Mouse (Mus musculus): ENCODE data around the gene Plcxd1. TPM values are rescaled to one million over a fixed set of nuclear protein-coding genes. Genes with fewer than 3 reads are reported as not detected.
A peak's percentile ranks its signal among the peaks of the same experiment; 100 is the strongest.
"Not testable (repeated sequence)": the region's sequence is repeated elsewhere in the genome, so short reads cannot be mapped to it uniquely, and the experiment has no call there.

Gene Plcxd1
- total RNA-seq (2018; cell fraction: chromatin; rRNA removed): not detected
- total RNA-seq (2018; cell fraction: cytosol; rRNA removed): under 1 TPM in 7 of 26 experiments, not detected in 19; 0.03 to 0.09 (median 0.05) TPM
- under 1 TPM in 2 of 26 experiments, not detected in 24; 0.29 TPM for total RNA-seq (2018; cell fraction: nucleus; rRNA removed)
- 0.06 to 0.07 TPM in 2 of 3 replicates, not detected in the other for polyA plus RNA-seq (2018)

GRCm38 (mm10) chr5:110099656-110100580, at the start of gene Plcxd1:
Gene Plcxd1 (plus strand): TSS chr5:110099969.
- 49% methylated on average over 25 of the region's 25 CpGs for WGBS (ENCODE audit: missing documents)
- no peak within 1 kb of the TSS for H3K4me3 ChIP-seq (ENCODE audit: inconsistent target)

GRCm38 (mm10) chr5:110057637-110058408, 41.9 kb upstream of the Plcxd1 start:
- H3K27ac ChIP-seq: peak overlapping the region; percentile 73
- WGBS (ENCODE audit: missing documents): 3% methylated on average over 19 of the region's 19 CpGs

More at GRCm38 (mm10) chr5:110099656-110100580, at the start of gene Plcxd1:
- H3K36me3 ChIP-seq (ENCODE audit: inconsistent target): peaks cover 21% of the 10 kb centered on the region
- no peak within 1 kb of the TSS for H3K27ac ChIP-seq
- peaks cover 6% of the 10 kb centered on the region; the same call in 1 of the 2 replicates for H3K79me2 ChIP-seq (ENCODE audit: inconsistent target)

GRCm38 (mm10) chr5:110072413-110072812, 27.4 kb upstream of the Plcxd1 start, which contains the start of gene Gm17655:
Gene Gm17655 (minus strand): TSS chr5:110072513.
- not testable (repeated sequence) for H3K79me2 ChIP-seq (ENCODE audit: inconsistent target); H3K36me3 ChIP-seq (ENCODE audit: inconsistent target); H3K4me3 ChIP-seq (ENCODE audit: inconsistent target); H3K27ac ChIP-seq
- WGBS (ENCODE audit: missing documents): 83% methylated on average over 2 of the region's 2 CpGs

More at GRCm38 (mm10) chr5:110057637-110058408, 41.9 kb upstream of the Plcxd1 start:
- Histone ChIP-seq H3K4me3 (ENCODE audit: inconsistent target) (peak overlapping the region; percentile 74), H3K79me2 (ENCODE audit: inconsistent target) (no peaks in the 10 kb centered on the region; the same call in 1 of the 2 replicates), H3K36me3 (ENCODE audit: inconsistent target) (no peaks in the 10 kb centered on the region)

GRCm38 (mm10) chr5:110082961-110083360, 16.8 kb upstream of the Plcxd1 start:
- Histone ChIP-seq H3K4me3 (ENCODE audit: inconsistent target) (no peak overlapping the region), H3K79me2 (ENCODE audit: inconsistent target) (no peaks in the 10 kb centered on the region), H3K27ac (no peak overlapping the region), H3K36me3 (ENCODE audit: inconsistent target) (no peaks in the 10 kb centered on the region)
- WGBS (ENCODE audit: missing documents): 88% methylated on average over 4 of the region's 4 CpGs

- no peak overlapping the region for H3K27ac ChIP-seq
- H3K36me3 ChIP-seq (ENCODE audit: inconsistent target): no peaks in the 10 kb centered on the region
- no peak overlapping the region for H3K4me3 ChIP-seq (ENCODE audit: inconsistent target)
- WGBS (ENCODE audit: missing documents): 90% methylated on average over 14 of the region's 14 CpGs
- no peaks in the 10 kb centered on the region for H3K79me2 ChIP-seq (ENCODE audit: inconsistent target)
These were observed 13.5 kb upstream of the Plcxd1 start for GRCm38 (mm10) chr5:110086161-110086866.

- Histone ChIP-seq H3K27ac (no peak overlapping the region), H3K79me2 (ENCODE audit: inconsistent target) (no peaks in the 10 kb centered on the region), H3K36me3 (ENCODE audit: inconsistent target) (no peaks in the 10 kb centered on the region), H3K4me3 (ENCODE audit: inconsistent target) (no peak overlapping the region)
- 27% methylated on average over 2 of the region's 2 CpGs for WGBS (ENCODE audit: missing documents)
These were observed 8.2 kb upstream of the Plcxd1 start for GRCm38 (mm10) chr5:110091546-110091945.

- WGBS (ENCODE audit: missing documents): 2% methylated on average over 24 of the region's 25 CpGs
- H3K27ac ChIP-seq: peak within 1 kb of the TSS; percentile 63
- H3K79me2 ChIP-seq (ENCODE audit: inconsistent target): no peaks in the 10 kb centered on the region
- H3K36me3 ChIP-seq (ENCODE audit: inconsistent target): no peaks in the 10 kb centered on the region
- H3K4me3 ChIP-seq (ENCODE audit: inconsistent target): peak within 1 kb of the TSS; percentile 56
These were observed 5.5 kb upstream of the Plcxd1 start, which contains the start of gene Gm35315 for GRCm38 (mm10) chr5:110094030-110094846. Gene Gm35315 (minus strand): TSS chr5:110094420.

- 9% methylated on average over 4 of the region's 4 CpGs for WGBS (ENCODE audit: missing documents)
- H3K79me2 ChIP-seq (ENCODE audit: inconsistent target): no peaks in the 10 kb centered on the region
- H3K36me3 ChIP-seq (ENCODE audit: inconsistent target): no peaks in the 10 kb centered on the region
- H3K27ac ChIP-seq: peak overlapping the region; percentile 63
- peak overlapping the region; percentile 56 for H3K4me3 ChIP-seq (ENCODE audit: inconsistent target)
These were observed 4.9 kb upstream of the Plcxd1 start for GRCm38 (mm10) chr5:110094847-110095213.

- Histone ChIP-seq H3K36me3 (ENCODE audit: inconsistent target) (peaks cover 12% of the 10 kb centered on the region), H3K27ac (no peak overlapping the region), H3K79me2 (ENCODE audit: inconsistent target) (no peaks in the 10 kb centered on the region), H3K4me3 (ENCODE audit: inconsistent target) (no peak overlapping the region)
- no CpG with 5 or more reads among the region's 1 CpGs for WGBS (ENCODE audit: missing documents)
These were observed 735 bp upstream of the Plcxd1 start for GRCm38 (mm10) chr5:110098991-110099477.

GRCm38 (mm10) chr5:110100921-110101631, 1.3 kb downstream of the Plcxd1 start:
- Histone ChIP-seq H3K79me2 (ENCODE audit: inconsistent target) (peaks cover 18% of the 10 kb centered on the region), H3K27ac (no peak overlapping the region), H3K36me3 (ENCODE audit: inconsistent target) (peaks cover 33% of the 10 kb centered on the region), H3K4me3 (ENCODE audit: inconsistent target) (no peak overlapping the region)
- 5% methylated on average over 33 of the region's 37 CpGs for WGBS (ENCODE audit: missing documents)

- Histone ChIP-seq H3K79me2 (ENCODE audit: inconsistent target) (peaks cover 25% of the 10 kb centered on the region), H3K4me3 (ENCODE audit: inconsistent target) (no peak overlapping the region), H3K36me3 (ENCODE audit: inconsistent target) (peaks cover 38% of the 10 kb centered on the region), H3K27ac (no peak overlapping the region)
- 24% methylated on average over 34 of the region's 34 CpGs for WGBS (ENCODE audit: missing documents)
These were observed 2.1 kb downstream of the Plcxd1 start for GRCm38 (mm10) chr5:110101716-110102347.

- WGBS (ENCODE audit: missing documents): 96% methylated on average over 9 of the region's 13 CpGs
- H3K4me3 ChIP-seq (ENCODE audit: inconsistent target): no peak overlapping the region
- H3K79me2 ChIP-seq (ENCODE audit: inconsistent target): peaks cover 31% of the 10 kb centered on the region
- H3K27ac ChIP-seq: no peak overlapping the region
- H3K36me3 ChIP-seq (ENCODE audit: inconsistent target): peaks cover 38% of the 10 kb centered on the region
These were observed 2.7 kb downstream of the Plcxd1 start for GRCm38 (mm10) chr5:110102429-110102828.
